Mouse (Mus musculus) gastrocnemius, adult 2 months (tissue): Measurements from ENCODE around the gene Arhgap27. TPM values are rescaled to one million over a fixed set of nuclear protein-coding genes. Genes with fewer than 3 reads are reported as not detected.
"Not testable (repeated sequence)": the region's sequence is repeated elsewhere in the genome, so short reads cannot be mapped to it uniquely, and the experiment has no call there.

Experiments
- DNase-seq: peaks from one replicate; pipeline ENCODE4 v3.0.0; 2022
- H3K27ac ChIP-seq: fragments of 200-600 bp; 2 replicates; pipeline ENCODE4 v1.8.1; 2022; ENCODE audit warnings: mild to moderate bottlenecking
- H3K4me3 ChIP-seq: fragments of 200-600 bp; 2 replicates; pipeline ENCODE4 v1.8.1; 2022; ENCODE audit warnings: mild to moderate bottlenecking, moderate library complexity
- CTCF ChIP-seq: fragments of 200-600 bp; IDR thresholded peaks from 2 replicates; pipeline ENCODE4 v1.8.1; 2022; ENCODE audit warnings: antibody characterized with exemption, mild to moderate bottlenecking, moderate library complexity
- intact Hi-C: fragments of 180-260 bp; cut with DNase I; formaldehyde crosslinking; loops from one replicate; pipeline ENCODE4 v1.15.1; 2025
- total RNA-seq, 2 experiments: library from RNA; stranded (reverse); gene quantifications; 2 replicates each; pipeline ENCODE4 v1.2.3; 2021

Gene Arhgap27
- total RNA-seq, 2 experiments from 2014 or later = 6.0 to 8.8 TPM

GRCm38 (mm10) chr11:103292152-103292889 is 71.2 kb downstream of the Arhgap27 start:
- peak; percentile 87 for DNase-seq
- TF ChIP-seq CTCF = no peak
- Histone ChIP-seq H3K4me3 (peak overlapping the region; percentile 11), H3K27ac (peak overlapping the region; percentile 78)
- intact Hi-C loops = no loop called here

GRCm38 (mm10) chr11:103290841-103291240 is 72.7 kb downstream of the Arhgap27 start:
- DNase-seq, H3K4me3 ChIP-seq, intact Hi-C loops: not testable (repeated sequence)
- H3K27ac ChIP-seq = peak overlapping the region; percentile 78; the same call in 1 of the 2 replicates

GRCm38 (mm10) chr11:103288291-103288963 is 75.1 kb downstream of the Arhgap27 start:
- DNase-seq = peak; percentile 74
- H3K4me3 ChIP-seq = 0 out of 2 replicates have a peak overlapping the region, but pooled peaks have one; percentile 12
- intact Hi-C loops = loop anchor here (2.0 kb wide), 1 partner anchor 20 kb away; no protein-coding TSS in a partner anchor
- peak overlapping the region; percentile 74 for H3K27ac ChIP-seq
- TF ChIP-seq CTCF = no peak

GRCm38 (mm10) chr11:103286910-103287309 is 76.6 kb downstream of the Arhgap27 start:
- Histone ChIP-seq H3K4me3 (no peak overlapping the region), H3K27ac (no peak overlapping the region; the same call in 1 of the 2 replicates)
- peak; percentile 11 for DNase-seq
- intact Hi-C loops = no loop called here
- TF ChIP-seq CTCF = no peak

- no peak for TF ChIP-seq CTCF
- H3K27ac ChIP-seq = peak overlapping the region; percentile 80
These were observed 77.5 kb downstream of the Arhgap27 start for GRCm38 (mm10) chr11:103285951-103286350.

GRCm38 (mm10) chr11:103285276-103285675 is 78.2 kb downstream of the Arhgap27 start:
- no peak for TF ChIP-seq CTCF
- peak; percentile 3 for DNase-seq
- Histone ChIP-seq H3K27ac (peak overlapping the region; percentile 80), H3K4me3 (no peak overlapping the region)
- intact Hi-C loops = no loop called here

More at GRCm38 (mm10) chr11:103285951-103286350, 77.5 kb downstream of the Arhgap27 start:
- peak; percentile 56 for DNase-seq
- H3K4me3 ChIP-seq = no peak overlapping the region
- intact Hi-C loops = no loop called here

- no peak for TF ChIP-seq CTCF
- H3K27ac ChIP-seq = peak overlapping the region; percentile 60
- no peak overlapping the region for H3K4me3 ChIP-seq
- DNase-seq = peak; percentile 48
- intact Hi-C loops = no loop called here
These were observed 81.7 kb downstream of the Arhgap27 start for GRCm38 (mm10) chr11:103281784-103282183.

Other genes with a start within 250 kb of the Arhgap27 start
- gene Hexim1, start 247.5 kb downstream of the Arhgap27 start, total RNA-seq = 10 to 100 TPM; 18.6 to 21.8 TPM
- 1 to 10 TPM; 2.0 to 3.6 TPM for gene Hexim2, start 231.3 kb downstream of the Arhgap27 start, total RNA-seq
- 1 to 10 TPM; 4.2 to 5.7 TPM for gene Fmnl1, start 192.6 kb downstream of the Arhgap27 start, total RNA-seq
- gene 1700023F06Rik, start 155.1 kb downstream of the Arhgap27 start, total RNA-seq = not detected
- not detected for gene Spata32, start 145.3 kb downstream of the Arhgap27 start, total RNA-seq
- 1 to 10 TPM; 4.1 to 4.2 TPM for gene Map3k14, start 96.2 kb downstream of the Arhgap27 start, total RNA-seq
- 10 to 100 TPM; 12.3 to 13.7 TPM for gene Plekhm1, start 49.0 kb upstream of the Arhgap27 start, total RNA-seq
- gene Lrrc37a, start 140.9 kb upstream of the Arhgap27 start, total RNA-seq = not detected